Mouse (Mus musculus): ENCODE data around the gene Krtap7-1. TPM values are rescaled to one million over a fixed set of nuclear protein-coding genes. Genes with fewer than 3 reads are reported as not detected.

The Krtap7-1 gene
- not detected in 2 replicates for total RNA-seq (2017)

DNA sequence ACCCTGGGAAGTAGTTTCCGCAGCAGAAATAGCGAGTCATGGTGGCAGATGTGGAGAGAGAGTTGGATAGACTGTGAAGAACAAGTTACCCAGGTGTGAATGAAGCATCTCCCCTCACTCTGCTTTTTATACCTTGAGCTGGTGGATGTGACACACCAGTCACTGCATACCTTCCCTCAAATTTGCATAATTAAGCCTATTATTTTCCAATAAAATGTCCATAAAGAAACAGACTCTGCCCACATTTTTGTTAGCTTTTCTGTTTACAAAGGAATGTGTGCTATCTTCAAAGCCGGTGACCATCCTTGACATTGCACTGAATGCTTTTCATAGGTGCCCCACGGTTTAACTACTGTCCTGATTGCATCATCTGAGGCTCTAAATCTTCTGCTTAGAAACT, at the start of gene Krtap7-1:
Gene Krtap7-1 (minus strand): TSS at position 101 of the 400 bp plus-strand sequence.
- no peak for ATAC-seq (ENCODE audit: extremely low read depth, insufficient number of reproducible peaks, low FRiP score, poor library complexity, severe bottlenecking)

DNA sequence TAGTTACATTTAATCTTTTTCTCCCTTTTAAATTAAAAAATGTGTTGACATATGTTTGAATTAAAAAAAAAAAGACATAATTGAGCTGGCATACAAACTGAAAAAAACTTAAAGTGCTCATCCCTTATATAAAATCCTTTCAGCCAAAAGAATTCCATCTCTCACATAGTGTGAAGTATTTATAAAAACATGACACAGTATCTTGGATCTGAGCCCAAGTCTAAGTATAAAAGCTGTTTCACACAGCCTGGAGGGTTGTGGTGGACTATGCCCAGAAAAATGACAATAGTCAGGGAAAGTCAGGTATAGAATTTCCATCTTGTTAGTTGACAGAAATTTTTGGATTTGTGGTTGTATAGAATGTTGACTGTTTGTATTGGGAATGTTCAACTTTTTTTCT, 42.2 kb upstream of the Krtap7-1 start:
- ATAC-seq (ENCODE audit: extremely low read depth, insufficient number of reproducible peaks, low FRiP score, poor library complexity, severe bottlenecking): no peak

- no peak for ATAC-seq (ENCODE audit: extremely low read depth, insufficient number of reproducible peaks, low FRiP score, poor library complexity, severe bottlenecking)
Observed at GRCm38 (mm10) chr16:89538031-89538484, 29.9 kb upstream of the Krtap7-1 start.

DNA sequence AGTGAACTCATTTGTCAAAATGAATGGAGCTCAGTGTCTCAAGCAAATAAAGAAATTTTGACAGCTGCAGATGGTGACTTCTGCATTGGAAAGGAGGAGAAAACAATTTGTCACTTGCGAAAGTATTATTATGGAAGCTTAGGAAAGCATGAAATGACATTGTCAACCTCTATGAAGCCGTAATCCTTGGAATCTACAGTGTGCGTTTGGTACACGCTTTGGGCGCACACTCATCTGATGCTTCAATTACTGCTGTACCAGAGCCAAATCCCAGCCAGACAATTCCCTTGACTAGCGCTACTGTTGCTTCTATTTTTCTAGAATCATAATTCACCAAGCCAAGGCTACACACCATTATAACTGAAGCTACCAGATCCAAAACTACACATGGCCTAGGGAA, 29.2 kb upstream of the Krtap7-1 start:
- no peak for ATAC-seq (ENCODE audit: extremely low read depth, insufficient number of reproducible peaks, low FRiP score, poor library complexity, severe bottlenecking)

DNA sequence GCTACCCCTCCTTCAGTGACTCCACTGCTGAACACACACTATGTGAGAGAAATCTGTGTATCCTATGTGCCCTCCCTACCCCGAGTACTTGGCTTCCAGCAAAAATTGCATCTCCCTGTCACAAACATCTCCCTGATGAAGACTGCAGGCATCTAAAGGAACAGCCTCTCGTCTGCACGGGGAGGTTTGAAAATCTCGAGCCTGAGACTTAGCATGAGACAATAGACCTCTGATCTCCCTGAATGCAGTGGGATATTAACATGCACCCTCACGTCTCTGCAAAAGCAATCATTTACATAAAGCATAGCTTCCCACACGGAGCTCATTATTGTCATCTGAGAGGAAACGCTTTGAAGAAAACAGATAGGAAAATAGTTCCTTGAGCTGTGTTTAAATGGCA, 22.4 kb upstream of the Krtap7-1 start:
- ATAC-seq (ENCODE audit: extremely low read depth, insufficient number of reproducible peaks, low FRiP score, poor library complexity, severe bottlenecking): no peak

GRCm38 (mm10) chr16:89529846-89530245, 21.7 kb upstream of the Krtap7-1 start:
- ATAC-seq (ENCODE audit: extremely low read depth, insufficient number of reproducible peaks, low FRiP score, poor library complexity, severe bottlenecking): no peak

- no peak for ATAC-seq (ENCODE audit: extremely low read depth, insufficient number of reproducible peaks, low FRiP score, poor library complexity, severe bottlenecking)
Observed at GRCm38 (mm10) chr16:89528380-89528779, 20.3 kb upstream of the Krtap7-1 start.

- no peak for ATAC-seq (ENCODE audit: extremely low read depth, insufficient number of reproducible peaks, low FRiP score, poor library complexity, severe bottlenecking)
Observed at GRCm38 (mm10) chr16:89520996-89521395, 12.9 kb upstream of the Krtap7-1 start.

- ATAC-seq (ENCODE audit: extremely low read depth, insufficient number of reproducible peaks, low FRiP score, poor library complexity, severe bottlenecking): no peak
Observed at GRCm38 (mm10) chr16:89520555-89520954, 12.4 kb upstream of the Krtap7-1 start.

DNA sequence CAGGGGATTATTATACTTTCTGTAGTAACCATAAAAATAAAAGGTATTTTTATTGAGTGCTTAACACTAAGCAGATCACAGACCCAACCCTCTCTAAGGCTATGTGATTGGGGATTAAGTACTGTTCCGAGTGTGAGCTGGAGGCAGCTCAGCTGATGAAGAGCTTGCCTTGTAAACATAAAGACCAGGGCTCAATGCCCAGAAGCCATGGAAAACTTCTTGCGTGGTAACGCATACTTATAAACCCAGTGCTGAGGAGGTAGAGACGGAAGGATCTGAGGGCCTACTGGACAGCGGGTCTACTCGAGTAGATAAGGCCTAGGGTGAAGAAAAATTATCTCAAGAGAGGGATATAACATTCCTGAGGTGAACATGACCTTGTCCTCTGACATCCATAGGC, 12.0 kb upstream of the Krtap7-1 start:
- no peak for ATAC-seq (ENCODE audit: extremely low read depth, insufficient number of reproducible peaks, low FRiP score, poor library complexity, severe bottlenecking)

DNA sequence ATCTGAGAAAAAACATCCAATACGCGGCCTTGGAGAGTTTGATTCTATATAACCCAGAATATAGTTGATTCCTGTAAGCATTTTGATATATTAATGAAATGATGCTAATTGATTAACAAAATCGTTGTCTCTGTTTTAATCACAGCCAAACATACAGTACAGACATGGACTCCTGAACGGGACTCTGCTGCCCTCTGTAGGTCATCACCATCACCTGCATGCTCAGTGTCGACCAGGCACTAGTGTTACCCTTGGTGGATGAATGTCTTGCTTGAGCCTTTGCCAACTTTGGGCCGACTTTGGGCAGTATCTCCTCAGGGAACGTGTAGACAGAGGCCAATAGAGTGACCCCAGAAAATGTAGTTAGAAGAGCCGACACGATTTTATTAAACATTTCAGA, 9.5 kb upstream of the Krtap7-1 start:
- ATAC-seq (ENCODE audit: extremely low read depth, insufficient number of reproducible peaks, low FRiP score, poor library complexity, severe bottlenecking): no peak

DNA sequence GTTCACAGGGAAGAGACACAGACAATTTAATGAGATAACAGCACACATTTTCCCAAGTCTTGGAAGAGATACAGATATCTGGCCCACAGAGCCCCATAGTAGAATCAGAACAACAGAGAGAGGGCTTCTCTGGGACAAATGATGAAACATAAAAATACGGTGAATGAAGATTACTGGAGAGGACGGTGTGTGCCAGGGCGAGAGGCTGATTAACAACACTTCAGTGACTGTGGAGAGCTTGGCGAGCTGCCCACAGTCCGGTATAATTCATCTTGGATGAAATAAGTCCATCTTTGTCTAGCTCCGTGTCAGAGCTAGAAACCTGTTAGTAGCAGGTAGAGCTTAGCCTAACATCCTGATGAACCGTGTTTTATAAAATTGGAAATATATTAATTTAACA, 5.3 kb upstream of the Krtap7-1 start:
- ATAC-seq (ENCODE audit: extremely low read depth, insufficient number of reproducible peaks, low FRiP score, poor library complexity, severe bottlenecking): no peak

GRCm38 (mm10) chr16:89503571-89503970, 4.6 kb downstream of the Krtap7-1 start:
- no peak for ATAC-seq (ENCODE audit: extremely low read depth, insufficient number of reproducible peaks, low FRiP score, poor library complexity, severe bottlenecking)

- ATAC-seq (ENCODE audit: extremely low read depth, insufficient number of reproducible peaks, low FRiP score, poor library complexity, severe bottlenecking): no peak
Observed at GRCm38 (mm10) chr16:89501870-89502269, 6.3 kb downstream of the Krtap7-1 start.

GRCm38 (mm10) chr16:89497002-89497401, 11.1 kb downstream of the Krtap7-1 start:
- ATAC-seq (ENCODE audit: extremely low read depth, insufficient number of reproducible peaks, low FRiP score, poor library complexity, severe bottlenecking): no peak

GRCm38 (mm10) chr16:89495394-89496153, 12.5 kb downstream of the Krtap7-1 start:
- ATAC-seq (ENCODE audit: extremely low read depth, insufficient number of reproducible peaks, low FRiP score, poor library complexity, severe bottlenecking): no peak

GRCm38 (mm10) chr16:89487852-89488251, 20.3 kb downstream of the Krtap7-1 start, which contains the start of gene Krtap8-1:
Gene Krtap8-1, minus strand, starts transcription at chr16:89487952.
- ATAC-seq (ENCODE audit: extremely low read depth, insufficient number of reproducible peaks, low FRiP score, poor library complexity, severe bottlenecking): no peak

GRCm38 (mm10) chr16:89477679-89478314, 30.3 kb downstream of the Krtap7-1 start:
- no peak for ATAC-seq (ENCODE audit: extremely low read depth, insufficient number of reproducible peaks, low FRiP score, poor library complexity, severe bottlenecking)

DNA sequence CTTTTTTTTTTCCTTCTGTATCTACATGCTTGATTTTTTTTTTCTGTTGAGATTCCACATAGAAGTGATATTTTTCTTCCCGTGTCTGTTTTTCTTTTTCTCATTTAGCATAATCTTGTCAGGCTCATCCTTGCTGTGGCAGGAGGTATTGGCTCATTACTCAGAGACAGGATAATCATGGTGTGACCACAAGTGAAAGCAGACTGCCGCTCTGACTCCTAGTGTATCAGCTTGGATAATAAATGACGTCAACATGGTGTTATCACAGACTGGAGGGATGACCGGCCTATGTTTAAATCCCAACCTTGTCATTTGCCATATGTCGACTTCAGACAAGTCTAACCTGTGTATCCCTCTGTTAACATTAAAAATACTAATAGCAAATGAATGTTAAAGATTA, 46.9 kb downstream of the Krtap7-1 start:
- ATAC-seq (ENCODE audit: extremely low read depth, insufficient number of reproducible peaks, low FRiP score, poor library complexity, severe bottlenecking): no peak
